Mouse (Mus musculus): Measurements from ENCODE around the gene Prex1.

DNA sequence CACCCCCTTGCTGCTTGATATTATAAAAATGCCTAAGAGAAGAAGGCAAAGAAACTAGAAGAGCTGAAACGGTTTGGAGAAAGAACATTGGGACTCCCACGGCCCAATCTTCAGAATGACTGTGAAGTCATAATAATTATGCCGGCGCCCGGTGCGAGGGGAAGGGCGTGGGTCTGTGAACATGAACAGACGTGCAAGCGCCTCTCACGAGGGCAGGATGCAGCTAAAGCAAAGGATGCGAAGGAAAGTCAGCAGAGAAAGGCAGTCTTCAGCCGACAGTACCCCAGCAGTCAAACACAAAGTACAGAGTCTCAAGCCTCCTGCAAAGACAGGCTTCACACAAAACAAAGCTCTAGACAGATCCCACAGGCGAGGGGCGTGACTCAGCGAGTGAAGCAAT, 49.1 kb downstream of the Prex1 start:
- TF ChIP-seq CTCF (IDR thresholded peaks at IDR 0.05; ENCODE audit: low read depth) = no peak
- no peak for TF ChIP-seq EP300 (IDR thresholded peaks at IDR 0.05; ENCODE audit: low read depth)
